Mouse (Mus musculus): ENCODE results near the gene Ripor3.

Gene Ripor3

GRCm38 (mm10) chr2:167986762-167987161 is 23.7 kb downstream of the Ripor3 start:
- DNase-seq (ENCODE audit: low spot score), result no peak

GRCm38 (mm10) chr2:167984946-167985345 is 25.5 kb downstream of the Ripor3 start:
- no peak for DNase-seq (ENCODE audit: low spot score)

- no peak for DNase-seq (ENCODE audit: low spot score)
Measured at GRCm38 (mm10) chr2:167984371-167984770, 26.0 kb downstream of the Ripor3 start.

- no peak for DNase-seq (ENCODE audit: low spot score)
Measured at GRCm38 (mm10) chr2:167982646-167983045, 27.8 kb downstream of the Ripor3 start.

DNA sequence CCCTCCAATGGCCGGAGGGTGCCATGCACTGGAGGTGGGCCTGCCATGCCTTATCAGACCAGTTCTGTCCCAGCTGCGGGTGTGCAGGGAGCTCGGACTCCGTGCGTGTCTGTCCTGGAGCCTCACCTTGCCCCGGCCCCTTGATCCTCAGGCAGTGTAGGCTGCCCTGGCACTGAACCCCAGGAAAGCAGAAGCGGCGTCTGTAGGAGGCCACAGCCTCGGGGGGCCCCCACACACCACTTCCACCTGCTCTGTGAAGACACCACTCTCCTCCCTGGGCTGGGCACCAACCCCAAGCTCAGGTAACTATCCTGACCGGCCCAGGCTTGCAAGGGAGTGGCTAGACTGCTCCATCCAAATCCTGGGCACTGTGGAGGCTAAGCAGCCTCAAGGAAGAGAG is 30.0 kb downstream of the Ripor3 start:
- no peak for DNase-seq (ENCODE audit: low spot score)

GRCm38 (mm10) chr2:167978271-167978670 is 32.1 kb downstream of the Ripor3 start:
- DNase-seq (ENCODE audit: low spot score), result no peak

DNA sequence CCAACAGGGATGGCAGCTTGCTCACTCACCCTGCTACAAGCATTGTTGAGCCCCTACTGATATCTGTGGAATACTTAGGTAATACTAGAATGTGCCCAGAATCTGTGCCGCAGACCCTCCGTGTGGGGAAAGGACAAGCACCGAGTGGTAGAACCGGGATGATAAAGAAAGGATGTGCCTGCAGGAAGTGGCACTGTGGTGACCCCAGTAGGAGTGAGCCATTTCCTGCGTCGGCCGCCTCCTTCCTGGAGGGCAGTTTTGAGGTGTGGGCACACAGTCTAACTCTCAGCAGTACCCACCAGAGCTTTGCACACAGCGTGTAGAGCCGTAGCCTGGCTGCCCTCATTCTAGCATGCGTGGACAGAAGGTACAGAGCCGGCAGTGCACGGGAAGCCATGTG is 34.7 kb downstream of the Ripor3 start:
- DNase-seq (ENCODE audit: low spot score), result no peak

DNA sequence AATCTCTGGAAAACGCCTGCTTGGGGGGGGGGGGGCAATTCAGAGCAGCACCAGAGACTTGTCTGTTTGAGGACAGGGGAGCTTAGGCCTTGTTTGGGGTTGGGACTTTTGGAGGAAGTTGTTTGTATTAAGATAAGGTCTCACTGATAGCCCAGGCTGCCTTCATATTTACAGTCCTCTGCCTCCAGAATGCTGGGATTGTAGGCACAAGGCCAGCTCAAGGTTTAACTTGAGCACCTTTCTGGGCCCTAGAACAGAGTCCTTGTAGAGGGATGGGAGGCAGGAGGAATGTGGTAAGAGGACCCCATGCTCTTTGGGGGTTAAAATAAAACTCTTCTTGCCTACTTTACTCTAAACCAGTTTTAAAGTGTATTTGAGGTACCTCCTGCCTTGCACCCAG is 37.6 kb downstream of the Ripor3 start:
- DNase-seq (ENCODE audit: low spot score), result no peak

DNA sequence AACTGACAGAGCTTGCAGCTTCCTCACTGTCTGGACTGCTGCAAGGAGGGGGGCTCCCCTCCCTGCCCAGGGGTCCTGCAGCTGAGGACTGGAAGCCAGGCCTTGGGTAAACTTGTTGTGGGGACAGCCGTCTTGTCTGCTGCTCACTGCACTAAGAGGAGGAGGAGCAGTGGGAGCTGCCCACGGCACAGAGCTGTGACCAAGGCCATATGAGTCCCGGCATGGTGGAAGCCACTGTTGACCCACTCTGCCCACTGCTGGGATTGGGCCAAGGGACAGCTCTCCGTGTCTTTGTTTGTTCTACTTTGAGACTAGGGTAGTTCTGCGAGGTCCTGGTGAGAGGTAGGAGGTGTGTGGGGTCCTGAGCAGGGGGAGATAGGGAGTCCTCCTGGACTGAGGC is 38.3 kb downstream of the Ripor3 start:
- no peak for DNase-seq (ENCODE audit: low spot score)

GRCm38 (mm10) chr2:167969851-167970541 is 40.4 kb downstream of the Ripor3 start:
- DNase-seq (ENCODE audit: low spot score), result no peak

GRCm38 (mm10) chr2:167968504-167968903 is 41.9 kb downstream of the Ripor3 start:
- DNase-seq (ENCODE audit: low spot score), result no peak

- no peak for DNase-seq (ENCODE audit: low spot score)
Measured at GRCm38 (mm10) chr2:167965911-167966310, 44.5 kb downstream of the Ripor3 start.

- no peak for DNase-seq (ENCODE audit: low spot score)
Measured at GRCm38 (mm10) chr2:167964320-167964719, 46.1 kb downstream of the Ripor3 start.

GRCm38 (mm10) chr2:167963778-167964300 is 46.6 kb downstream of the Ripor3 start:
- DNase-seq (ENCODE audit: low spot score), result no peak

DNA sequence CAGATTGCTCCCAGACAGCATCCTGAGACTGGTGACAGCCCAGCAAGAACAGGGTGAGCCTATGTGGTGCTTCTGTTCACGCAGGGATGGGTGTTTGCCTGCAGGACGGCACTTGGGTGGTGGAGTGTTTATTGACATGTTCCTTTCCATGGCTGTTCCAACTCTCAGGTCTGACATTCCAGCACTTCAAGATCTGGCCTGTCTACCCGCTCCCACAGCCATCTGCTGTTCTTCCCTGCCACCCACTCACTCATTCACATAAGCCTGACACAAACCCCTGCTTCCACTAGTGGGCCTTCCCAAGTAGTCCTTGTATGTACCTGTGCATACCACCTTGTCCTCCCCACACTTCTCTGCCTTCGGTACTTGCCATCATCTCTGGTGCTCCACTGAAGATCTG is 47.2 kb downstream of the Ripor3 start:
- no peak for DNase-seq (ENCODE audit: low spot score)

DNA sequence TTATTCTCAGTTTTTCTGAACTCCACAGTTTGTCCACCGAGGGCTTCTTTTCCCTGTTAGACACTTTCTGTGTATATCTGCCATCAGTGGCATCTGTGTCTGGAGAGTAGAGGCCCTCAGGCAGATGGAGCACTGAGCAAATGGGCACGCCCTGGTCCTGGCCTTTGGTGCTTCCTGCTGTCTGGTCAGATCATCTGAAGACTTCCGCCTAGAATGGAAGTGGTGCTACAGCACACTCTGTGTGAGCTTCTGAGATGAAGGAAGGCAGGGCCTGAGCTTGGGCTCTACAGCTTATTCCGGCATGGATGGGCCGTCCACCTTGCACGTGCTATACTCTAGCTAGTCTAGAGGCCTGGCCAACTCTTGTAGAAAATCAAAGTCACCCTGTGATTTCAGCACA is 48.1 kb downstream of the Ripor3 start:
- DNase-seq (ENCODE audit: low spot score), result no peak

- DNase-seq (ENCODE audit: low spot score), result no peak
Measured at GRCm38 (mm10) chr2:167960584-167960983, 49.8 kb downstream of the Ripor3 start.

GRCm38 (mm10) chr2:167959996-167960395 is 50.4 kb downstream of the Ripor3 start:
- DNase-seq (ENCODE audit: low spot score), result peak; percentile 14

GRCm38 (mm10) chr2:167959384-167959911 is 51.0 kb downstream of the Ripor3 start:
- peak; percentile 26 for DNase-seq (ENCODE audit: low spot score)

DNA sequence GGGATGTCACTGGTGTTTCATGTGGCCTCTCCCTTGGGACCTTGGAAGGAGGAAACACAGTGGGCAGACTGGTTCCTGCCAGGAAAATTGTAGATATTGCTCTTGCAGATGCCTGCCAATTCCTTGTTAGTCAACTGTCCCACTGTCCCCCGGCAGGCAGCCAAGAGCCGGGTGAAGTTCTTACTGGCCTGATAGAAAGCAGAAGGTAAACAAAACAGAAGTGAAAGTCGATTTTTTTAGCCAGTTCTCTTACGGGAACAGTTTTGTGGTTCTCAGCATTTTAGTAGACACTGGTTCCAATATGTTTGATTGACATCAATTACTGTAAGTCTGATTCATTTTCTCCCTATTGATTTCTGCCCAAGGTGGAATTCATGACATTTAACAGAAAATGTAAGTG is 51.6 kb downstream of the Ripor3 start:
- peak; percentile 21 for DNase-seq (ENCODE audit: low spot score)

- DNase-seq (ENCODE audit: low spot score), result no peak
Measured at GRCm38 (mm10) chr2:167958082-167958788, 52.2 kb downstream of the Ripor3 start.

DNA sequence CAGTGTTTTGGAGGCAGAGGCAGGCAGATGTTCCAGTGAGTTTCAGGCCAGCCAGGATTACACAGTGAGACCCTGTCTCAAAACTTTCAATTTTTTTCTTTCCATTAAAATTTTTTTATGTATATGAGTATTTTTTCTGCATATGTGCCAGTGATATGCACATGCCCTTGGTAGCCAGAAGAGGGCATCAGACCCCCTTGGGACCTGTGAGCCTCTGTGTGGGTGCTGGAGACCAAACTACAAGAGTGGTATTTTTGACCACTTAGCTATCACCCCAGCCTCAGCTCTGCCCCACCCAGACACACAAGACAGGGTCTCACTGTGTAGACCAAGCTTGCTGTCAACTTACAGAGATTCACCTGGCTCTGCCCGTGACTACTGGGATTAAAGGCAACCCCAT is 52.9 kb downstream of the Ripor3 start:
- no peak for DNase-seq (ENCODE audit: low spot score)

GRCm38 (mm10) chr2:167954928-167955327 is 55.5 kb downstream of the Ripor3 start:
- DNase-seq (ENCODE audit: low spot score), result no peak
